Mouse (Mus musculus) urinary bladder, adult 18-20 months (tissue): ENCODE data around the gene Mta2.

Experiments
- DNase-seq, 2 experiments: peaks; one replicate each; pipeline ENCODE4 v3.0.0; 2022; ENCODE audit warnings: low spot score in 2 of 2, mixed read lengths in 2 of 2

Gene Mta2

GRCm38 (mm10) chr19:8992769-8993624 lies 51.3 kb downstream of the Mta2 start:
- DNase-seq, result peak; percentile 75 to 86

DNA sequence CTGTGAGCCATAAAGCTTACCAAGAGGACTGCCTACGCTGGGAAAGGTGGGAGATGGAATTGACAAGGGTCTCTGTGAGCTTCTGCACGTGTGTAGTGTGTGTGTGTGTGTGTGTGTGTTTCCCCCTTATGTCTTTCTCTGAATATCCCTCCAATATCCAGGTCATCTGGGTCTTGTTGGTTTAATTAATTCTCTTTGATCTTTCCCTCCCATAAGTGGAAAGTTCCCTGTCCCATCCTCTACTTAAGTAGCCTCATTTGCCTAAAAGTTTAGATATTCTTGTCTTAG lies 51.9 kb downstream of the Mta2 start:
- DNase-seq, result no peak

DNA sequence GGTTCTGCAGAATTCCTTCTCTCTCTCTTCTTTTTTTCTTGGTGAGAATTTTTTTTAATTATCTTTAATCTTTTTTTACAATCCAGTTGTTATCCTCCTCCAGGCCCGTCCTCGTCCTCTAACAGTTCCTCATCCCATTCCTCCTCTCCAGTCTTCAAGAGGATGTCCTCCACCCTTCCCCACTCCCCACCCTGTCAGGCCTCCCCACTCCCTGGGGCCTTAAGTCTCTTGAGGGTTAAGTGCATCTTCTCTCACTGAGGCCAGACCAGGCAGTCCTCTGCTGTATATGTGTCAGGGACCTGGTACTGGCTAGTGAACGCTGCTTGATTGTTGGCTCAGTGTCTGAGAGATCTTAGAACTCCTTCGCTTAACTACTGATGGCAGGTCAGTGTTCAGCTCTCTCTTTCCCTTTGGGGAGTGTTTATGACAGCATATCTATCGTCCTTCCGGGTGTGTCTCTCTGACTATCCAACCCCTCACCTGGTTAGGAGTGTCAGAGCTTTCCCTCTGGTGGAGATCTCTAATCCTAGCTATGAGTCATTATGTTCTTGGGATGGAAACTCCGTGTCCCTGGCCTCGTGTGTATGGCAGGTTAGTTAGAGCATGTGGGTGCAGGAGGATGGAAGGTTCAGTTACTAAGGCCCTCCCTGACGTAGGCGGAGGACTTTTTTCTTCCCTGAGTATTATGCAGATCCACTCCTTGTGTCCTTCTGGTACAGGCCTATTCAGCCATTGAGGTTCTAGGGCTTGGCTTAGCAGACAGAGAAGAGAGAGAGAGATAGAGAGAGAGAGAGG lies 53.3 kb downstream of the Mta2 start:
- DNase-seq, result no peak

- DNase-seq, result no peak
Measured at GRCm38 (mm10) chr19:8996601-8997000, 54.9 kb downstream of the Mta2 start.

GRCm38 (mm10) chr19:8997546-8997945 lies 55.9 kb downstream of the Mta2 start:
- DNase-seq, result peak; percentile 66 to 96

DNA sequence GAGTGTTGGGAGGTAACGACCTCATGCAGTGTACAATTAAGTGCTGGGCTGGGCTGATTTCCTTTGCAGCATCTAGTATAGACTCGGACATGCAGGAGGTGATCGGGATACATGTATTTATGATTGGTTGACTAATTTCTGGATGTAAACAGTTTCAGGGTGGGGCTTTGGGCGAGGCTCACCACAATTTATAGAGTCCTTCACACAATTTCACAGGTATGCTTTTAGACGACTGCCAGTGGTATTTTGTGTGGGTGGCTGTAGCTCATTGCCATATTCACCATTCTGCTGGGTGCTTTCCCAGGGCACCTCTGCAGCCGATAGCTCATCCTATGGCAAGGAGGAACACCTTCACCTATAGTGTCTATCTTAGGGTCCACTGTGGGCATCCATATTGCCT lies 56.9 kb downstream of the Mta2 start:
- DNase-seq, result no peak

DNA sequence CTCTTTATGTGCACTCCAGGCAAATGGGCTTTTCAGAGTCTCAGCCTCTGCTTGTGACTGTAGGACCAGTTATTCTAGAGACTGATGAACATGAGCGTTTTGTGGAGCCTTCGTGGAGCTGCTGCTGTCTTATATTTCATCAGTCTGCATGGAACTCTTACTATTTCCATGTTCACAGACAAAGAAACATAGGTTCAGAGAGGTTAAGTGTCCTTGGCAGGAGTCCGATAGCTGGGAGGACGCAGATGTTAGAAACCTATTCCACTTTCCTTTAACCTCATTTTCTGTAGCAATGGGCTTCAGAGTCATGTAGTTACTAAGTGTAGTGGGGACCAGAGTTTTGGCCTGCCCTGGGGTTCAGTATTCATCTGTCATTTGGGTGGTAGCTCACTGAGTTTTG lies 57.5 kb downstream of the Mta2 start:
- no peak for DNase-seq
